Mouse (Mus musculus) brain, embryonic 14.5 days (tissue): ENCODE data around the gene Rara. TPM values are rescaled to one million over a fixed set of nuclear protein-coding genes. Genes with fewer than 3 reads are reported as not detected.
"Not testable (repeated sequence)": the region's sequence is repeated elsewhere in the genome, so short reads cannot be mapped to it uniquely, and the experiment has no call there.

Source experiments
- DNase-seq: peaks from one replicate; pipeline ENCODE4 v3.0.0-alpha.2; 2011; ENCODE audit warnings: low read depth
- CTCF ChIP-seq: fragments of 200-500 bp; IDR thresholded peaks from 2 replicates; pipeline ENCODE4 v1.5.1; 2012; ENCODE audit warnings: inconsistent platforms, mild to moderate bottlenecking, moderate library complexity, borderline replicate concordance; ENCODE audit not compliant: insufficient read depth, insufficient read length; ENCODE audit errors: extremely low read depth
- POLR2A ChIP-seq: fragments of 200-500 bp; IDR thresholded peaks from 2 replicates; pipeline ENCODE4 v1.6.1; 2012; ENCODE audit warnings: mild to moderate bottlenecking, inconsistent platforms, borderline replicate concordance; ENCODE audit not compliant: poor library complexity, insufficient read depth, insufficient read length, severe bottlenecking; ENCODE audit errors: extremely low read depth
- polyA plus RNA-seq: library from polyadenylated mRNA; depleted of rRNA; stranded (reverse); fragments of >200 nt; gene quantifications from 2 replicates; pipeline ENCODE4 v1.2.3, GENCODE M21; 2012

Gene Rara
- polyA plus RNA-seq, 1 experiment: 14.4 TPM

GRCm38 (mm10) chr11:98925265-98925721 lies 2.3 kb upstream of the Rara start:
- TF ChIP-seq POLR2A (no peak), CTCF (no peak)

GRCm38 (mm10) chr11:98925868-98926311 lies 1.7 kb upstream of the Rara start:
- DNase-seq: peak; percentile 79
- TF ChIP-seq POLR2A (no peak), CTCF (no peak)

More at GRCm38 (mm10) chr11:98925265-98925721, 2.3 kb upstream of the Rara start:
- DNase-seq: peak; percentile 88

- TF ChIP-seq POLR2A (no peak), CTCF (no peak)
- DNase-seq: no peak
Observed at GRCm38 (mm10) chr11:98926553-98926952, 1.1 kb upstream of the Rara start.

- DNase-seq: no peak
- TF ChIP-seq POLR2A (no peak), CTCF (no peak)
Observed at GRCm38 (mm10) chr11:98928186-98928893, 722 bp downstream of the Rara start.

- peak; percentile 55 for DNase-seq
- TF ChIP-seq CTCF: no peak
Observed at GRCm38 (mm10) chr11:98929503-98929902, 1.9 kb downstream of the Rara start.

- TF ChIP-seq POLR2A (no peak), CTCF (no peak)
- DNase-seq: peak; percentile 38
Observed at GRCm38 (mm10) chr11:98930127-98930601, 2.5 kb downstream of the Rara start.

GRCm38 (mm10) chr11:98930773-98931512 lies 3.3 kb downstream of the Rara start:
- no peak for DNase-seq
- TF ChIP-seq POLR2A (no peak), CTCF (no peak)

- no peak for TF ChIP-seq CTCF
- TF ChIP-seq POLR2A: no peak
- DNase-seq: peak; percentile 82
Observed at GRCm38 (mm10) chr11:98931513-98932292, 4.1 kb downstream of the Rara start.

GRCm38 (mm10) chr11:98932293-98933091 lies 4.9 kb downstream of the Rara start:
- DNase-seq: peak; percentile 52
- no peak for TF ChIP-seq POLR2A
- no peak for TF ChIP-seq CTCF

- TF ChIP-seq CTCF (peak; percentile 41; the same call in 1 of the 2 replicates), POLR2A (no peak)
- peak; percentile 43 for DNase-seq
Observed at GRCm38 (mm10) chr11:98933151-98933550, 5.5 kb downstream of the Rara start.

GRCm38 (mm10) chr11:98933847-98934246 lies 6.2 kb downstream of the Rara start:
- not testable (repeated sequence) for DNase-seq

- TF ChIP-seq CTCF (no peak), POLR2A (no peak)
- DNase-seq: no peak
Observed at GRCm38 (mm10) chr11:98934367-98934766, 6.7 kb downstream of the Rara start.

- no peak for DNase-seq
Observed at GRCm38 (mm10) chr11:98935123-98935522, 7.5 kb downstream of the Rara start.

More at GRCm38 (mm10) chr11:98935123-98935522, 7.5 kb downstream of the Rara start:
- no peak for TF ChIP-seq POLR2A
- TF ChIP-seq CTCF: no peak
